Mouse (Mus musculus): ENCODE results near the gene Tjp2.

- TF ChIP-seq CTCF (IDR thresholded peaks at IDR 0.05; ENCODE audit: low read depth) (no peak), EP300 (IDR thresholded peaks at IDR 0.05; ENCODE audit: low read depth) (no peak)
Measured at GRCm38 (mm10) chr19:24205001-24205400, 19.8 kb downstream of the Tjp2 start.
